Mouse (Mus musculus): ENCODE results near the gene Gm39115. TPM values are rescaled to one million over a fixed set of nuclear protein-coding genes. Genes with fewer than 3 reads are reported as not detected.

Gene Gm39115
- polyA plus RNA-seq, 1 experiment from 2014 or later: not detected

Other genes with a start within 250 kb of the Gm39115 start
- gene Tollip, start 217.5 kb downstream of the Gm39115 start, polyA plus RNA-seq (2015; fragmentation: Nextera tagmentation; extraction: Ambion mirVana): 23.1 and 25.6 TPM in 2 replicates
- 0.17 and 0.22 TPM in 2 replicates for gene Brsk2, start 186.3 kb downstream of the Gm39115 start, polyA plus RNA-seq (2015; fragmentation: Nextera tagmentation; extraction: Ambion mirVana)
- 66.1 and 70.2 TPM in 2 replicates for gene Mob2, start 75.0 kb downstream of the Gm39115 start, polyA plus RNA-seq (2015; fragmentation: Nextera tagmentation; extraction: Ambion mirVana)
- gene Dusp8, start 40.2 kb downstream of the Gm39115 start, polyA plus RNA-seq (2015; fragmentation: Nextera tagmentation; extraction: Ambion mirVana): 4.3 and 4.4 TPM in 2 replicates
- gene Gm45618, start 15.3 kb downstream of the Gm39115 start, polyA plus RNA-seq (2015; fragmentation: Nextera tagmentation; extraction: Ambion mirVana): not detected in 2 replicates
- not detected in 2 replicates for gene Gm45337, start 8.6 kb upstream of the Gm39115 start, polyA plus RNA-seq (2015; fragmentation: Nextera tagmentation; extraction: Ambion mirVana)
- gene Gm29735, start 21.1 kb upstream of the Gm39115 start, polyA plus RNA-seq (2015; fragmentation: Nextera tagmentation; extraction: Ambion mirVana): not detected in 2 replicates
- not detected in 2 replicates for gene Gm4553, start 29.7 kb upstream of the Gm39115 start, polyA plus RNA-seq (2015; fragmentation: Nextera tagmentation; extraction: Ambion mirVana)
- gene Krtap5-2, start 40.0 kb upstream of the Gm39115 start, polyA plus RNA-seq (2015; fragmentation: Nextera tagmentation; extraction: Ambion mirVana): not detected in 2 replicates
- gene Gm10153, start 54.4 kb upstream of the Gm39115 start, polyA plus RNA-seq (2015; fragmentation: Nextera tagmentation; extraction: Ambion mirVana): not detected in 2 replicates
- not detected in 2 replicates for gene Krtap5-3, start 65.3 kb upstream of the Gm39115 start, polyA plus RNA-seq (2015; fragmentation: Nextera tagmentation; extraction: Ambion mirVana)
- gene Gm7579, start 75.8 kb upstream of the Gm39115 start, polyA plus RNA-seq (2015; fragmentation: Nextera tagmentation; extraction: Ambion mirVana): not detected in 2 replicates
- gene Krtap5-5, start 93.9 kb upstream of the Gm39115 start, polyA plus RNA-seq (2015; fragmentation: Nextera tagmentation; extraction: Ambion mirVana): not detected in 2 replicates
- not detected in 2 replicates for gene Gm40460, start 105.0 kb upstream of the Gm39115 start, polyA plus RNA-seq (2015; fragmentation: Nextera tagmentation; extraction: Ambion mirVana)
- gene Gm2431, start 122.3 kb upstream of the Gm39115 start, polyA plus RNA-seq (2015; fragmentation: Nextera tagmentation; extraction: Ambion mirVana): not detected in 2 replicates
- gene Gm4559, start 138.3 kb upstream of the Gm39115 start, polyA plus RNA-seq (2015; fragmentation: Nextera tagmentation; extraction: Ambion mirVana): not detected in 2 replicates
- gene Krtap5-1, start 161.1 kb upstream of the Gm39115 start, polyA plus RNA-seq (2015; fragmentation: Nextera tagmentation; extraction: Ambion mirVana): not detected in 2 replicates
- gene Krtap5-4, start 167.5 kb upstream of the Gm39115 start, polyA plus RNA-seq (2015; fragmentation: Nextera tagmentation; extraction: Ambion mirVana): not detected in 2 replicates
- 1.9 and 2.1 TPM in 2 replicates for gene Ifitm10, start 237.7 kb upstream of the Gm39115 start, polyA plus RNA-seq (2015; fragmentation: Nextera tagmentation; extraction: Ambion mirVana)
- gene Gm49369, start 246.6 kb upstream of the Gm39115 start, polyA plus RNA-seq (2015; fragmentation: Nextera tagmentation; extraction: Ambion mirVana): 0.54 and 0.78 TPM in 2 replicates